Mouse (Mus musculus) lung, postnatal 10 days (tissue): ENCODE measurements around the gene Lrit3.
"Not testable (repeated sequence)": the region's sequence is repeated elsewhere in the genome, so short reads cannot be mapped to it uniquely, and the experiment has no call there.

Source experiments
- DNase-seq: peaks from one replicate; pipeline ENCODE4 v3.0.0; 2021

Lrit3 gene

GRCm38 (mm10) chr3:129766971-129767794 lies 36.6 kb downstream of the Lrit3 start:
- DNase-seq = no peak

- DNase-seq = no peak
Measured at GRCm38 (mm10) chr3:129766106-129766505, 37.7 kb downstream of the Lrit3 start.

- not testable (repeated sequence) for DNase-seq
Measured at GRCm38 (mm10) chr3:129757599-129757998, 46.2 kb downstream of the Lrit3 start.

- peak; percentile 23 for DNase-seq
Measured at GRCm38 (mm10) chr3:129754650-129755604, 48.9 kb downstream of the Lrit3 start, which contains the start of gene Egf. Gene Egf (minus strand): TSS chr3:129755316.

GRCm38 (mm10) chr3:129744803-129745202 lies 59.0 kb downstream of the Lrit3 start:
- peak; percentile 63 for DNase-seq

- no peak for DNase-seq
Measured at GRCm38 (mm10) chr3:129742781-129743180, 61.0 kb downstream of the Lrit3 start.

GRCm38 (mm10) chr3:129738291-129739183 lies 65.3 kb downstream of the Lrit3 start:
- no peak for DNase-seq
